Mouse (Mus musculus) forebrain, embryonic 11.5 days (tissue): ENCODE measurements around the gene Igfbpl1. TPM values are rescaled to one million over a fixed set of nuclear protein-coding genes. Genes with fewer than 3 reads are reported as not detected.

Source experiments
- ATAC-seq: fragments of 200-750 bp; cut with Nextera tagmentation; replicated peaks from 2 replicates; pipeline ENCODE4 v1.8.0; 2017; ENCODE audit warnings: moderate TSS enrichment; ENCODE audit not compliant: low FRiP score
- DNase-seq: peaks from one replicate; pipeline ENCODE4 v3.0.0-alpha.2; 2017; ENCODE audit warnings: low spot score
- H3K27ac ChIP-seq: fragments of 300-500 bp; sonication (generic); 2 replicates; pipeline ENCODE4 v1.5.1; 2014; ENCODE audit warnings: low read depth, low read length
- H3K27me3 ChIP-seq: fragments of 300-500 bp; sonication (generic); 2 replicates; pipeline ENCODE4 v1.6.1; 2014; ENCODE audit warnings: mild to moderate bottlenecking, low read length, mixed read lengths; ENCODE audit not compliant: control insufficient read depth, insufficient read depth
- H3K36me3 ChIP-seq: fragments of 300-500 bp; sonication (generic); 2 replicates; pipeline ENCODE4 v1.6.1; 2014; ENCODE audit warnings: mild to moderate bottlenecking, low read length, moderate library complexity, mixed read lengths; ENCODE audit not compliant: control insufficient read depth, insufficient read depth
- H3K4me1 ChIP-seq: fragments of 300-500 bp; sonication (generic); replicated peaks from 2 replicates; pipeline ENCODE4 v1.6.1; 2014; ENCODE audit warnings: low read length, mixed read lengths; ENCODE audit not compliant: control insufficient read depth, insufficient read depth
- H3K4me2 ChIP-seq: fragments of 300-500 bp; sonication (generic); 2 replicates; pipeline ENCODE4 v1.6.1; 2014; ENCODE audit warnings: low read depth, mild to moderate bottlenecking, low read length, moderate library complexity, mixed read lengths; ENCODE audit not compliant: severe bottlenecking
- H3K4me3 ChIP-seq: fragments of 300-500 bp; sonication (generic); 2 replicates; pipeline ENCODE4 v1.5.1; 2014; ENCODE audit warnings: low read depth, low read length
- H3K9ac ChIP-seq: fragments of 300-500 bp; sonication (generic); 2 replicates; pipeline ENCODE4 v1.6.1; 2014; ENCODE audit warnings: low read length
- H3K9me3 ChIP-seq: fragments of 300-500 bp; sonication (generic); 2 replicates; pipeline ENCODE4 v1.6.1; 2016; ENCODE audit warnings: low read length, mixed read lengths; ENCODE audit not compliant: control insufficient read depth
- WGBS: fragments of 180-500 bp; shearing (Covaris S2); extraction: QIAGEN DNeasy Blood & Tissue Kit; methylation state at CpG from one replicate; pipeline ENCODE4 v1.1.7; 2014; 5-methylcytosine and 5-hydroxymethylcytosine counted together
- polyA plus RNA-seq: library from polyadenylated mRNA; unstranded; fragments of >200 nt; fragmentation: Nextera tagmentation; extraction: Ambion mirVana; gene quantifications from 2 replicates; pipeline ENCODE4 v1.2.1, GENCODE M21; 2014

Gene Igfbpl1
- polyA plus RNA-seq, 1 experiment from 2014 or later = 84.0 TPM

DNA sequence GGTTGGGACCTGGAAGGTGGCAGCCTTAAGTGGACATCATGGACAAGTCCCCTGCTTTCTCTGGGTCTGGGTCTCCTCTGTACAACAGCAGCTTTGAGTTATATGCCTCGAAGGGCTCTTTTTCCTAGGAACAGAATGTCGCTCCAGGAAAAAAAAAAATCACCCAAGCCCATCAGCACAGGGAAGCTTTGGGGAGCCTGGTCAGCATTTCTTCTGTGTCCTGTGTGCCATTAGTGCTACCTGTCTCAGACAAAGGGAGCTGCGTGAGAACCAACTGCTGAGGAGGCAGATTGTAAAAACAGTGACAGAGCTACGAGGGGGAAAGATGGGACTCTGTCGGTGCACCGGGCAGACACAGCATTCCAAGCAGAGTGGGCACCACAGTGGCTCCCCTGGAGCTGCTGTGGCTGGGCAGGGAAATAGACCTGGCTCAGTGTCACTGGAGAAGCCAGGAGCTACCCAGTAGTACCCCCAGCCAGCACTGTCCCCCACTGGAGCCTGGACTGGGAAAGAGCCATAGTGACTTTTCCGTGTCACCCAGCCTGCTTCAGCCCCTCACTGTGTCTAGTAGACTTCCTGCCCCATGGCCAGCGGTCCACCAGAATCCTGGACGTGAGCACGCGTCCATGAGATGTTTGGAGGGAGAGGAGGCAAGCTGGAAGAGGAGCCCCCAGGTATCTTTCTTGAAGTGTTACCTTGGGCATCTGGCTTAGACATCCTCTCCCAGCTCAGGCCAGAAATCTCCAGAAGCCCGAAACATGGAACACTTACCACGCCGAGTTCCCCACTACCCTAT lies 1.8 kb downstream of the Igfbpl1 start:
- peak overlapping the region; percentile 60 for H3K4me3 ChIP-seq
- peak overlapping the region; percentile 97 for H3K27ac ChIP-seq
- 26% methylated on average over 14 of the region's 14 CpGs for WGBS
- peaks cover 36% of the 10 kb centered on the region for H3K27me3 ChIP-seq
- no peak for ATAC-seq
- peak; percentile 65 for DNase-seq
- H3K4me2 ChIP-seq = peak overlapping the region; percentile 62
- no peaks in the 10 kb centered on the region for H3K9me3 ChIP-seq
- H3K9ac ChIP-seq = peak overlapping the region; percentile 81
- peaks cover 40% of the 10 kb centered on the region; the same call in 1 of the 2 replicates for H3K4me1 ChIP-seq
- no peaks in the 10 kb centered on the region for H3K36me3 ChIP-seq

- Histone ChIP-seq H3K9ac (peak overlapping the region; percentile 81), H3K4me1 (peaks cover 40% of the 10 kb centered on the region), H3K27me3 (peaks cover 36% of the 10 kb centered on the region), H3K36me3 (no peaks in the 10 kb centered on the region), H3K27ac (peak overlapping the region; percentile 97), H3K4me3 (peak overlapping the region; percentile 60), H3K4me2 (peak overlapping the region; percentile 62), H3K9me3 (no peaks in the 10 kb centered on the region)
- ATAC-seq (peak; percentile 51), DNase-seq (peak; percentile 77)
- 3% methylated on average over 10 of the region's 10 CpGs for WGBS
These were observed 2.5 kb downstream of the Igfbpl1 start for GRCm38 (mm10) chr4:45824049-45824760.

GRCm38 (mm10) chr4:45822781-45823575 lies 3.7 kb downstream of the Igfbpl1 start:
- Histone ChIP-seq H3K36me3 (no peaks in the 10 kb centered on the region), H3K4me3 (peak overlapping the region; percentile 60), H3K27me3 (peaks cover 30% of the 10 kb centered on the region), H3K27ac (peak overlapping the region; percentile 97), H3K9me3 (no peaks in the 10 kb centered on the region), H3K4me2 (peak overlapping the region; percentile 62), H3K9ac (peak overlapping the region; percentile 81), H3K4me1 (peaks cover 51% of the 10 kb centered on the region)
- 5% methylated on average over 11 of the region's 11 CpGs for WGBS
- ATAC-seq (peak; percentile 40), DNase-seq (peak; percentile 82)

GRCm38 (mm10) chr4:45821995-45822394 lies 4.7 kb downstream of the Igfbpl1 start:
- DNase-seq (no peak), ATAC-seq (no peak)
- Histone ChIP-seq H3K4me3 (no peak overlapping the region), H3K4me2 (no peak overlapping the region), H3K9me3 (no peaks in the 10 kb centered on the region), H3K4me1 (peaks cover 50% of the 10 kb centered on the region), H3K27me3 (peaks cover 20% of the 10 kb centered on the region), H3K9ac (no peak overlapping the region), H3K27ac (0 out of 2 replicates have a peak overlapping the region, but pooled peaks have one; percentile 97), H3K36me3 (no peaks in the 10 kb centered on the region)
- 48% methylated on average over 3 of the region's 3 CpGs for WGBS

GRCm38 (mm10) chr4:45820074-45820830 lies 6.5 kb downstream of the Igfbpl1 start:
- DNase-seq = peak; percentile 91
- H3K9me3 ChIP-seq = no peaks in the 10 kb centered on the region
- peak overlapping the region; percentile 61 for H3K9ac ChIP-seq
- H3K36me3 ChIP-seq = no peaks in the 10 kb centered on the region
- peaks cover 46% of the 10 kb centered on the region for H3K4me1 ChIP-seq
- peak overlapping the region; percentile 46; the same call in 1 of the 2 replicates for H3K4me2 ChIP-seq
- ATAC-seq = no peak
- H3K4me3 ChIP-seq = no peak overlapping the region
- H3K27me3 ChIP-seq = peaks cover 6% of the 10 kb centered on the region
- WGBS = 43% methylated on average over 8 of the region's 8 CpGs
- peak overlapping the region; percentile 96 for H3K27ac ChIP-seq

GRCm38 (mm10) chr4:45819208-45819931 lies 7.4 kb downstream of the Igfbpl1 start:
- Histone ChIP-seq H3K27ac (peak overlapping the region; percentile 96), H3K36me3 (no peaks in the 10 kb centered on the region), H3K27me3 (no peaks in the 10 kb centered on the region; the same call in 1 of the 2 replicates), H3K4me2 (peak overlapping the region; percentile 46), H3K4me3 (peak overlapping the region; percentile 1; the same call in 1 of the 2 replicates), H3K9ac (peak overlapping the region; percentile 61), H3K9me3 (no peaks in the 10 kb centered on the region), H3K4me1 (peaks cover 41% of the 10 kb centered on the region)
- DNase-seq (peak; percentile 82), ATAC-seq (peak; percentile 64)
- 1% methylated on average over 17 of the region's 17 CpGs for WGBS

DNA sequence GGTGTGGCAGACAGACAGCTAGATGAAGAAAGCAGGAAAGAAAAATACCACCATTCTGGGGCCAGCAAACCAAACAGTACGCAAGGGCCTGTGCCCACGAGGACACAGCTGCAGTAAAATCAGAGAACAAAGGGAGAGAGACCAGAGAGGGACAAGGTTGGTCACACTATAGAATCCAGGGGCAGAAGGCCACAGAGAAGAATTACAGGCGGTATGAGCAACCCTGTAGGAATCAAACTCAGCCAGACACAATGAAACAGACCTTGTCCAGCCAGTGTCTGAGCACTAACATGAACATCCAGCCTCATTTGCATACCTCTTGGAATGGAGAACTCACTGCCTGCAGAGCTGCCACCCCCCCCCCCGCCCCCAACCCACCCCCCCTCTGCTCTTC lies 7.9 kb downstream of the Igfbpl1 start:
- peaks cover 35% of the 10 kb centered on the region for H3K4me1 ChIP-seq
- WGBS = 18% methylated on average over 3 of the region's 4 CpGs
- 0 out of 2 replicates have a peak overlapping the region, but pooled peaks have one; percentile 1 for H3K4me3 ChIP-seq
- H3K9me3 ChIP-seq = no peaks in the 10 kb centered on the region
- no peaks in the 10 kb centered on the region for H3K27me3 ChIP-seq
- no peak for DNase-seq
- H3K27ac ChIP-seq = peak overlapping the region; percentile 96
- peak overlapping the region; percentile 46 for H3K4me2 ChIP-seq
- no peaks in the 10 kb centered on the region for H3K36me3 ChIP-seq
- peak overlapping the region; percentile 61 for H3K9ac ChIP-seq
- ATAC-seq = no peak; the same call in 1 of the 2 replicates
